Mouse (Mus musculus) E14TG2a.4 (cell line): ENCODE results near the gene Camk1g.

Source experiments
- H3K27me3 ChIP-seq: 2 replicates; pipeline ENCODE4 v1.6.1; 2014; ENCODE audit warnings: low read length, control low read depth; ENCODE audit not compliant: insufficient read depth
- H3K36me3 ChIP-seq: 2 replicates; pipeline ENCODE4 v1.6.1; 2014; ENCODE audit warnings: low read length, control low read depth; ENCODE audit not compliant: insufficient read depth
- H3K4me1 ChIP-seq: replicated peaks from 2 replicates; pipeline ENCODE4 v1.6.1; 2014; ENCODE audit warnings: low read depth, low read length, control low read depth
- H3K4me3 ChIP-seq: replicated peaks from 2 replicates; pipeline ENCODE4 v1.5.1; 2014; ENCODE audit warnings: mild to moderate bottlenecking, low read length
- H3K9me3 ChIP-seq: 2 replicates; pipeline ENCODE4 v1.6.1; 2014; ENCODE audit warnings: low read length, control low read depth
- CTCF ChIP-seq: conservative IDR thresholded peaks from 2 replicates; pipeline ENCODE4 v1.5.1; 2014; ENCODE audit warnings: low read length
- NANOG ChIP-seq: IDR thresholded peaks from 2 replicates; pipeline ENCODE4 v1.6.1; 2014; ENCODE audit warnings: borderline replicate concordance, low read length, mixed read lengths
- POU5F1 ChIP-seq: IDR thresholded peaks from 2 replicates; pipeline ENCODE4 v1.6.1; 2014; ENCODE audit warnings: low read length, borderline replicate concordance

The Camk1g gene

GRCm38 (mm10) chr1:193327216-193327615 lies 42.9 kb downstream of the Camk1g start:
- no peaks in the 10 kb centered on the region for H3K36me3 ChIP-seq
- peaks cover 14% of the 10 kb centered on the region; the same call in 1 of the 2 replicates for H3K27me3 ChIP-seq
- no peaks in the 10 kb centered on the region for H3K4me1 ChIP-seq
- H3K4me3 ChIP-seq, result no peak overlapping the region
- no peaks in the 10 kb centered on the region for H3K9me3 ChIP-seq
- TF ChIP-seq POU5F1 (no peak), NANOG (no peak), CTCF (no peak)

DNA sequence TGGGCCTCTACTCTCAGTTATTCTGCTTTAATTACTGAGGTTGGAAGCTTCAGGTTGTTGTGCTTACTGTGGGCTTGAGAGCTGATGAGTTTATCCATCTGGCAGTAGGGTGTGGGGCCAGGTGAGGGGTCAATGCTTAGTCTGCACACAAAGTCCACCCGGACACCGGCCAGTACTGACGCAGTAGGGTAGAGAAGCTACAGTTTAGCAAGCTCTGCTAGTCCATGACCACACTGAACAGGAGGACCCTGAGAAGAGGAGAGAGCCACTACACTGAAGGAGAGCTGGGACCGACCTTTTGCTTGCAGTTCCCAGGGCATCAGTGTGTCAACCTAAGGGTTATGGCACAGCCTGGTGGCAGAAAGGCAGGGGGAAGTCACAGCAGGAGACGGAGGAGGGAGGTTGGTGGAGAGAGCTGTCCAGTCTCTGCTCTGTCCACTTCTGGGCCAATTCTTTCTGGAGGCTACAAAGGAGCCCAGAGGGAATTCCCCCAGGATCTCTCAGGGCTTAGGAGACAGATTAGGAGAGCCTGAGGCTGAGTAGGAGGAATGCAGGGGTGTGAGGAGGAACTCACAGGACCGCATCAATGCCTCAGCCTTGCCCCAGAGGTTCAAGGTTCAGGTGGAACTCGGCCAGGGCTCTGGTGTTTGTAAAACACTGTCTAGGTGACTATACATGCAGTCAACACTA lies 43.5 kb downstream of the Camk1g start:
- no peak overlapping the region for H3K4me3 ChIP-seq
- no peaks in the 10 kb centered on the region for H3K9me3 ChIP-seq
- no peaks in the 10 kb centered on the region for H3K4me1 ChIP-seq
- no peak for TF ChIP-seq POU5F1
- no peak for TF ChIP-seq CTCF
- TF ChIP-seq NANOG, result no peak
- H3K36me3 ChIP-seq, result no peaks in the 10 kb centered on the region
- H3K27me3 ChIP-seq, result peaks cover 14% of the 10 kb centered on the region; the same call in 1 of the 2 replicates

GRCm38 (mm10) chr1:193325891-193326290 lies 44.2 kb downstream of the Camk1g start:
- Histone ChIP-seq H3K9me3 (no peaks in the 10 kb centered on the region), H3K4me1 (no peaks in the 10 kb centered on the region), H3K27me3 (peaks cover 12% of the 10 kb centered on the region; the same call in 1 of the 2 replicates), H3K4me3 (no peak overlapping the region), H3K36me3 (no peaks in the 10 kb centered on the region)
- TF ChIP-seq POU5F1 (no peak), NANOG (no peak), CTCF (no peak)

GRCm38 (mm10) chr1:193324224-193324623 lies 45.9 kb downstream of the Camk1g start:
- H3K36me3 ChIP-seq, result no peaks in the 10 kb centered on the region
- no peaks in the 10 kb centered on the region for H3K4me1 ChIP-seq
- H3K9me3 ChIP-seq, result no peaks in the 10 kb centered on the region
- H3K4me3 ChIP-seq, result no peak overlapping the region
- H3K27me3 ChIP-seq, result peaks cover 14% of the 10 kb centered on the region
- TF ChIP-seq CTCF, result peak; percentile 31
- no peak for TF ChIP-seq NANOG

DNA sequence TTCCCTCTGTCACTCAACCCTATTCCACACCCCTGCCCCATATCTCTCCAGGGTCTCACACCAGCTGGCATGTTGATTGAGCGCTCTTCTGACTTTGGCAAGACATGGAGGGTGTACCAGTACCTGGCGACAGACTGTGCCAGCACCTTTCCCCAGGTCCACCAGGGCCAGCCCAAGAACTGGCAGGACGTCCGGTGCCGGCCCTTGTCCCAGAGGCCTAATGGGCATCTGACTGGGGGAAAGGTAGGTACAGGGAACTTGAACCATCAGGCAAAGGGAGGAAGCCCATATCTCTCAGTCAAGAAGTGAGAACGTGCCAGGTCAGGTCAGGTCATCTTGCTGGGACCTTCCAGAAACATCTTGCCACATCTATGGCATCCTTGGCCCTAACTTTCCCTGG lies 46.4 kb downstream of the Camk1g start:
- H3K4me3 ChIP-seq, result no peak overlapping the region
- H3K36me3 ChIP-seq, result no peaks in the 10 kb centered on the region
- no peaks in the 10 kb centered on the region for H3K9me3 ChIP-seq
- H3K4me1 ChIP-seq, result no peaks in the 10 kb centered on the region
- no peak for TF ChIP-seq CTCF
- no peak for TF ChIP-seq NANOG
- TF ChIP-seq POU5F1, result no peak
- H3K27me3 ChIP-seq, result peaks cover 17% of the 10 kb centered on the region

DNA sequence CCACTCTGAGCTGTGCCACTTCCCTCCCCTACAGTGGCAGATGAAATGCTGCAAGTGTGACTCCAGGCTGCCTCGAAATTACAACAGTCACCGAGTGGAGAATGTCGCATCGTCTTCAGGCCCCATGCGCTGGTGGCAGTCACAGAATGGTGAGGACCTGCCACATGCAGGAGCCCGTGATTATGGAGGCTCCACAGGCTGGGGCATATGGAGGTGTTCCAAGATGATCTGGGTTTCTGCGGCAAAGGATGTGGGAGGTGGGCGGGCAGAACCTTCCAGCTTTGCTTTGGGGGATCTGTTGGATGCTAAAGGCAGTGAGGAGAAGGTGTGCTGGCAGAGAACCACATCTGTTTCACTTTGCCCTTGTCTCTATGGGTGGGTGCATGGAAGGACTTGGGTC lies 49.7 kb downstream of the Camk1g start:
- Histone ChIP-seq H3K36me3 (no peaks in the 10 kb centered on the region), H3K9me3 (no peaks in the 10 kb centered on the region), H3K4me1 (no peaks in the 10 kb centered on the region), H3K27me3 (peaks cover 12% of the 10 kb centered on the region), H3K4me3 (no peak overlapping the region)
- TF ChIP-seq CTCF (no peak), NANOG (no peak), POU5F1 (no peak)

DNA sequence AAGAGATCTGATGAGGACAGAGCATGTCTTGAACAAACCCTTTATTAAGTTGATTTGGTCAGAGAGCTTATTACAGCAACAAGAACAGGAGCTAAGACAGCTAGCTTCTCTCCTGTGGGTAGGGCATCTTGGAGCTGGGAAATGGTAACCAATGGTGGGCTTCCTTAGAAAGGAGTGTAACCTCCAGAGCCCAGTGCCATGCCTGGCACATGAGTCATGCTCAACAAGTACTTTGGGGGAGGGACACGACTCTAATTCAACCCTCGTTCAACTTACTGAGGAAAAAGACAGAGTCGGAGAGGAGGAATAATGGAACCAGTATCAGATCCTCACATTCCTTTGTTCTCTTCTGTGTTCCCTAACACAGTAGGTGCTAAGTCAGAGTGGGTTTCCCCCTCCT lies 50.4 kb downstream of the Camk1g start:
- H3K9me3 ChIP-seq, result no peaks in the 10 kb centered on the region

GRCm38 (mm10) chr1:193317159-193317559 lies 52.9 kb downstream of the Camk1g start:
- TF ChIP-seq NANOG (no peak), CTCF (no peak), POU5F1 (no peak)
- H3K9me3 ChIP-seq, result no peaks in the 10 kb centered on the region

More for the DNA sequence above, 50.4 kb downstream of the Camk1g start:
- Histone ChIP-seq H3K27me3 (peaks cover 12% of the 10 kb centered on the region), H3K36me3 (no peaks in the 10 kb centered on the region), H3K4me1 (no peaks in the 10 kb centered on the region), H3K4me3 (no peak overlapping the region)
- no peak for TF ChIP-seq POU5F1
- no peak for TF ChIP-seq NANOG
- no peak for TF ChIP-seq CTCF

GRCm38 (mm10) chr1:193316358-193316750 lies 53.7 kb downstream of the Camk1g start:
- Histone ChIP-seq H3K27me3 (peaks cover 12% of the 10 kb centered on the region), H3K36me3 (no peaks in the 10 kb centered on the region), H3K9me3 (no peaks in the 10 kb centered on the region), H3K4me3 (no peak overlapping the region), H3K4me1 (no peaks in the 10 kb centered on the region)
- TF ChIP-seq CTCF (no peak), POU5F1 (no peak), NANOG (no peak)

More at GRCm38 (mm10) chr1:193317159-193317559, 52.9 kb downstream of the Camk1g start:
- Histone ChIP-seq H3K27me3 (peaks cover 12% of the 10 kb centered on the region), H3K4me1 (no peaks in the 10 kb centered on the region), H3K4me3 (no peak overlapping the region), H3K36me3 (no peaks in the 10 kb centered on the region)
